Mouse (Mus musculus): ENCODE results near the gene Ackr1. TPM values are rescaled to one million over a fixed set of nuclear protein-coding genes. Genes with fewer than 3 reads are reported as not detected.
"Not testable (repeated sequence)": the region's sequence is repeated elsewhere in the genome, so short reads cannot be mapped to it uniquely, and the experiment has no call there.

The Ackr1 gene
- total RNA-seq, 2 experiments from 2014 or later: 64.9 to 73.8 TPM

- DNase-seq (ENCODE audit: extremely low spot score in 1 of 2, low spot score in 1 of 2): no peak
These were observed 16.4 kb upstream of the Ackr1 start for GRCm38 (mm10) chr1:173349946-173350345.

- no peak for DNase-seq (ENCODE audit: extremely low spot score in 1 of 2, low spot score in 1 of 2)
These were observed 15.6 kb upstream of the Ackr1 start for GRCm38 (mm10) chr1:173349192-173349591.

- no peak for DNase-seq (ENCODE audit: extremely low spot score in 1 of 2, low spot score in 1 of 2)
These were observed 15.0 kb upstream of the Ackr1 start for GRCm38 (mm10) chr1:173348527-173348926.

- no peak for DNase-seq (ENCODE audit: extremely low spot score in 1 of 2, low spot score in 1 of 2)
These were observed 11.6 kb upstream of the Ackr1 start for GRCm38 (mm10) chr1:173345112-173345511.

DNA sequence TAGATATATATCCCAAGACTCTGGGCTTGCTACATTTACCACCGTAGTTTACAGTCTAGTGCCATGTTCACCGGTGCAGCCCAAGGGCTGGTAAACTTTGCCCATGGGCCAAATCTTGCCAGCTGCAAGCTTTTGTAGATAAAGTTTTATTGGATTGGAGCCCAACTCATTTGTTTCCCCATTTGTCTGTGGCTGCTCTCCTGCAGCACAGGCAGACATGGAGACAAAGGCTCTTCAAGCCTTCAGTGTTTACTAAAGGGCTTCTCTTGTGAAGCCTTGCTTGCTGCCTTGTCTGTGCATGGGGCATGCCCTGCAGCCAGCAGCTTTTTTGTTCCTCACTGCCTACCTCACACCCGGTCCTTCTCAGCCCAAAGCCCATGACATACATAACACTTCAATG is 10.4 kb upstream of the Ackr1 start:
- no peak for DNase-seq (ENCODE audit: extremely low spot score in 1 of 2, low spot score in 1 of 2)

GRCm38 (mm10) chr1:173342425-173342824 is 8.9 kb upstream of the Ackr1 start:
- no peak for DNase-seq (ENCODE audit: extremely low spot score in 1 of 2, low spot score in 1 of 2)

DNA sequence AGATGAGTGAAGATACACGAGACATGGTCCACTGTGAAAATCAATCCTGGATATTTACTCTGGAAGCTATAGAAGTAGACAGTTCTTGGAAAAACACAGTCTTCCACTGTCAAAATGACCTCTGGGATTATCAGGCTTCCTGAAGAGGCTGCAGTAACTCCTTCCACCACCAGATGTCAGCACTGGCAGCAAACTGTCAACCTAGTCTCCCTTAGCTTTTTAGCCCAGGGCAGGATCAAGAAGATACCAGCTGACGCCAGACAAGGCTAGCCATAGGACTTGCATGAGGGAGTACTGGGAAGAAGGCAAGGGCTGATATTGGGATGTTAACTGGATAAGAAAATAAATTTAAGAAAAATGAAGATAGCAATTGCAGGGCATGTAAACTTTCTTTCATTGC is 6.0 kb upstream of the Ackr1 start:
- DNase-seq (ENCODE audit: extremely low spot score in 1 of 2, low spot score in 1 of 2): peak in 1 of 2 experiments; percentile 77

GRCm38 (mm10) chr1:173337008-173337407 is 3.5 kb upstream of the Ackr1 start:
- no peak for DNase-seq (ENCODE audit: extremely low spot score in 1 of 2, low spot score in 1 of 2)

- no peak for DNase-seq (ENCODE audit: extremely low spot score in 1 of 2, low spot score in 1 of 2)
These were observed 2.4 kb upstream of the Ackr1 start for GRCm38 (mm10) chr1:173335903-173336302.

- DNase-seq (ENCODE audit: extremely low spot score in 1 of 2, low spot score in 1 of 2): no peak
These were observed 1.1 kb downstream of the Ackr1 start for GRCm38 (mm10) chr1:173332418-173332817.

- no peak for DNase-seq (ENCODE audit: extremely low spot score in 1 of 2, low spot score in 1 of 2)
These were observed 3.8 kb downstream of the Ackr1 start for GRCm38 (mm10) chr1:173329743-173330142.

- no peak for DNase-seq (ENCODE audit: extremely low spot score in 1 of 2, low spot score in 1 of 2)
These were observed 4.4 kb downstream of the Ackr1 start for GRCm38 (mm10) chr1:173329185-173329584.

DNA sequence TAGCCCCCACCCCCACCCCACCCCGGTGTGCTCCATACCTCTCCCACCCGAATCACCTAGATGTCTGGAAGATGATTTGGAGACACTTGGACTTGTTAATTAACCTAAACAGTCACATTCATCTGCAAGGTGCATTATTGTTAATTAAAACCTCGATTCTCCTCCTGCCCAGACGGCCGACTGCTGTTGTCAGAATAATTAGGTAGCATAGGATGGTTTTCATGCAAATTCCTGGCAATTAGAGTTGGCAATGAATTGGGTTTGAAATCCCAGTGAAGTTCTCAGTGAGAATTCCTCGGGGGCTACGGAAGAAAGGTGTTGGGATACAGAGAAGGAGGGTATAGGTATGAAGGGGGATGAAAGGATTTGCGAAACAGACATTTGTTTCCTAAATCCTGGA is 5.1 kb downstream of the Ackr1 start:
- no peak for DNase-seq (ENCODE audit: extremely low spot score in 1 of 2, low spot score in 1 of 2)

GRCm38 (mm10) chr1:173326552-173326951 is 7.0 kb downstream of the Ackr1 start:
- no peak for DNase-seq (ENCODE audit: extremely low spot score in 1 of 2, low spot score in 1 of 2)

GRCm38 (mm10) chr1:173325395-173325794 is 8.2 kb downstream of the Ackr1 start:
- DNase-seq (ENCODE audit: extremely low spot score in 1 of 2, low spot score in 1 of 2): no peak

DNA sequence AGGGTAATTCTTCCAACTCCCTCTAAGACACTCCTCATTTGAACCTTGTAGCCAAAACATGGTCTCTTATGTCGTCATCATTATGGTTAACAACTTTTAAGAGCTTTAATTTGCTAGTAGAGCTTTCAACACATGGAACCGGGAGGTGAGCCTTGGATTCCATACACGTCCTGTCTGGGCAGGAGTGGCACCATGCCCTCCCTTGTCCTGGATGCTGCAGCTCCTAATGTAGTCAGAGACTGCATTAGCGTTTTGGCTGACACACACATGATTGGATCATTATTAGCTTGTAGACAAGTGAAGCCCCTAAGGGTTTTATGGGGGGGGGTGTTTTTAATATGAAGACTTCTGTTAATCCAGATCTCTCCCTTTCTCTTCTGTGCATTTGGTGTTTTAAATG is 8.6 kb downstream of the Ackr1 start:
- DNase-seq (ENCODE audit: extremely low spot score in 1 of 2, low spot score in 1 of 2): no peak

- DNase-seq (ENCODE audit: extremely low spot score in 1 of 2, low spot score in 1 of 2): peak in 1 of 2 experiments; percentile 61
These were observed 9.5 kb downstream of the Ackr1 start for GRCm38 (mm10) chr1:173323839-173324585.

DNA sequence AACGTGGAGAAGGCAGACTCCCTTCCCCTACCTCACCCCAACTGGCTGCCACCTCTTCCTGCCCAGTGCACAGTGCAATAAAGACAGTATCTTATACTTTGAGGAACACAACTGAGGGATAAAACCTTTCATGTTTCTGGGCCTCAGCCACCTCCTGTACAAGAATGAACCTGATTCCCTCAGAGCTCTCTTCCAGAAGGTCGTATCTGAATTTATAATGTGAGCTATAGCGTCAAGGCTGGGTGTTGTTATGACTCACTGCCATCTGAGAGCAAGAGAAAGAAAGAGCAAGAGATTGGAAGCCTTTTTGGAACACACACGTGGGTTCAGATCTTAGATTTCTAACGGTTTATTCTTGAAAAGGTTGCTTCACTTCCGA is 11.3 kb downstream of the Ackr1 start:
- DNase-seq (ENCODE audit: extremely low spot score in 1 of 2, low spot score in 1 of 2): no peak

DNA sequence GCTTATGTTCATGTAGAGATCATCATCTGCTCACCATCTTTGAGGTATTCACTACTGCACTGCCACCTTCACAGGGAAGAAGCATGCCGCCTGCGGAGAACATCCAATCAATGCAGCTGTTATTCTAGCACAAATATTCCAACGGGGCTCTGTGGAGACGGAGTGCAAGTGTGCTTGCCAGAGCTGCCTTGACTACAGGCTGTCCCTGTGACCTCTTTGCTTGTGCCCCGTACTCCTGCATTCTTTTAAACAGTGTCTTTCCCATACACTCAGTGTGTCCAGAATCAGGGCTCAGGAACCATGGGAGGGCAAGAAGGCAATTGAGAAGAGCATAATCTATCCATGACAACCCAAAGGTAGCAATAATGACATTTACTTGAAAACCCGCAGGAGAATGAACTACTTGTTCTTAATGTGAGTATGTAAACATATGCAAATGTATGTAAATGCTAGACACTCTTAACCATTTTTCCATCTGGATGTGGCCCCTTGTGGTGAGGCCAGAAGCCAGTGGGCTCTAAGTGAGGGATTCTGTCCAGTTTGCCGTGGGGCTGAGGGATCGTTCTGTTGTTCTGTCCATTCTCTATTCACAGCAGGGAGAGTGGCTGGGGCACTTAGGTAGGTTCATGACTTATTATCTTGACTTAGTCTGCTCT is 11.8 kb downstream of the Ackr1 start:
- no peak for DNase-seq (ENCODE audit: extremely low spot score in 1 of 2, low spot score in 1 of 2)

DNA sequence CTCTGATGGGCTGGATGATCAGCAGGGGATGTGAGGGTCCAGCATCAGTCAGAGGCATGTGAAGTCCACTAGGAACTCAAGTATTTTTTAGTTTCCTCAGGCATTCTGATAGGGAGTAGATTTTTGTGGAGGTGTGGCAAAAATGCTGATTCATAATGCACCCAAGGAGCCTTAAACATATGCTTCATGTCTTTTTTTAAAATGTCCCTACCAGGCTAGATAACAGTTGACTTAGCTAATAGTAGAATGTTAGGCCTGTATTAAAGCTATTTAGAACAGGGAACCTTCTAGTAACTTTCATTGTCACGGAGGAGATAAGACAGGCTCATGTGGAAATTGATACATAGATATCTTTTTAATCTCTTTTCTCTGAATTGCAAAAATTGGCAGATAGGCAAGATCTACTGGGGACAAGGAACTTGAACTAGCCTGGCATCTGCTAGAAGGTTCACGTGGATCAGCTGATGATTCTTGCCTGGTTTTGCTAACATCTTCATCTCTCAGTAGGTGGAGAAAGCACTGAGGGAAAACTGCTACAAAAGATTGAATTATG is 15.5 kb downstream of the Ackr1 start:
- no peak for DNase-seq (ENCODE audit: extremely low spot score in 1 of 2, low spot score in 1 of 2)

- DNase-seq (ENCODE audit: extremely low spot score in 1 of 2, low spot score in 1 of 2): no peak
These were observed 17.8 kb downstream of the Ackr1 start for GRCm38 (mm10) chr1:173315725-173316124.

DNA sequence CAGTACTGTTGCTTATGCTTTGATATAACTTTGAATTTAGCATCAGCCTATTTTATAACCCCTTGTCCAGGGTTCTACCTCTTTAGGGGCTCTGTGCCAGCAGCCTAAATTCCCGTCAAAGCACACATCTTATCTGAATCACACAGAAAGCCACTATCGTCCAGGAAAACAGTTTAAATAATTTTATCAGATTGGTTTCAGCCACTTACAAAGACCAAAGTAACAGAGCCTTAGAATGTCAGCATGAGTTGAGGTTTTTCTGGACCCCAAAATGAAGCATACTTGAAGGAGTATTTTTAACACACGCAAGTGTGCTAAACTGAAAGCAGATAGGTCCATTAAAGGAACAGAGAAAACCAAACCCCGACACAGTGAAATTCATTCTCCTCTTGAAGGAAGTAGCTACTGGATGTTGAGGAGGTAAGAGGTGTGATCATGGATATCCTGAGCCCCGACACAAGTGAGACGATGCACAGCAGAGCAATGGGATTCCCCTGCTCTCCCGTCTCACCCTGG is 20.0 kb downstream of the Ackr1 start:
- DNase-seq (ENCODE audit: extremely low spot score in 1 of 2, low spot score in 1 of 2): not testable (repeated sequence)

Measured in layer of hippocampus, postnatal 25 days (tissue).